Mouse (Mus musculus): ENCODE measurements around the gene Lrrc2.
A peak's percentile ranks its signal among the peaks of the same experiment; 100 is the strongest.

The Lrrc2 gene

DNA sequence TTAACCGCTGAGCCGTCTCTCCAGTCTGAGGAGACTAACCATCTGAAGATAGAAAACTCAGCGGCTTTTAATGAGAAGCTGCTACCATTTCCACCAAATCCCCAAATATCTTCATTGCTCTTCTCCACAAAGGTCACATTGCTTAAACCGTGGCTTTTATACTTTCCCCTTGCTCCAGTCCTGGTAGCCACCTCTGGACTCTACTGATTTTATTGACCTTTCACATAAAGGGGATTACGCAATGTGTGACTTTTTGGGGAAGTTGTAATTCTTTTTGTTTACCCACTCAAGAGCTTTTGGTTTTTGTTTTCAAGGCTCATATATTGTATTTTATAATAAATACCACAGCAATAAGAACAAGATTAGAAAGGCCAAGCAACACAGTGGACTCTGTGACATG, 34.2 kb downstream of the Lrrc2 start:
- DNase-seq (ENCODE audit: extremely low read depth, insufficient read length, low spot score): no peak

DNA sequence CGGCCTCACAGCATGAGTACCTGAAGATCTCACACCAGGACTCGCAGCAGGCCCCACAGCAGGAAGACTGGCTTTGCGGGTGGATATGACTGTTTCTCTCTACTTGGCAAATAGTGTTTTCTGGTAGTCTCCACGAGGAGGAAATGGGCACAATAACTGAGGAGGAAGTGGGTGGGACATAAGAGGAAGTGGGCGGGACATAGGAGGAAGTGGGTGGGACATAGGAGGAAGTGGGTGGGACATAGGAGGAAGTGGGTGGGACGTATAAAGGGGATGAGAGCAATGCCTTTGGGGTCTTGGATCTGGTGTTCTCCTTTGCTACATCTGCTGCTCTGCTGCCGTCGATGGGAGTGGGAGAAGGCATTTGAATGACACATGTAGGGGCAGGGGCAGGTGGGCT, 34.6 kb downstream of the Lrrc2 start:
- DNase-seq (ENCODE audit: extremely low read depth, insufficient read length, low spot score): no peak

DNA sequence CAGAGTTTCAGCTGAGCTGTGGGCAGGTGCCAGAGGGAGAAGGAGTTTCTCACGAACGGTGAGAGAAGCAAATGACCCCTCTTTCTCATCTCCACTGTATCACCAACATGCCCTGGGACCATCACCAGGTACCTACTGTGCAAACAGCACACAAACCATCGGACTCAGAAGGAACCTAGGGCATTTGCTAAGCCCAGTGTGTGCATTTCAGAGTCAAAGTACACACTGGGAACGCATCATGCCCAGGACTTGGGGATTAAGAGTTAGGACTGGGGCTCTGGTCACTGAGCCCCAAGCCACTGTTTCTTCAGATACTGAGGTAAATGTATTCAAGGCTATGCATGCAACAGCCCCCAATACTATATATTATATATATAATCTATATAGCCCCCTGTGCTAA, 36.0 kb downstream of the Lrrc2 start:
- no peak for DNase-seq (ENCODE audit: extremely low read depth, insufficient read length, low spot score)

DNA sequence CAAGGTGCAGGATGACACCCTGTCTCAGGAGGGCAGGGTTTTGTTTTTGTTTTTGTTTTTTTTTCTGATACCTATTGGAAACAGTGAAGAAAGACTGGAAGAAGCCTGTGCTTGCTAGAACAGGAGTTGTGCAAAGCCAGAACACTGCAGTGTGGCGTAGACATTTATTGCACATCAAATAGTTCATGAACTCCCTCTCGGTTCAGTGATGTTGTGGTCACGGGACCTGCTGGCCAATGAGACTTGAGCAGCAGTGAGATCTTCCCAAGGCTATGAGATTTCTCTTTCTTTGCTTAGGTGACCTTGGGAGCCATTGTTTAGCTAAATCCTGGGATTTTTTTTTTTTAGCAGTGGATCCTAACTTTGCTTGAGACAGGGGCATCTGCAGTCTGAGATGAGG, 36.7 kb downstream of the Lrrc2 start:
- DNase-seq (ENCODE audit: extremely low read depth, insufficient read length, low spot score): no peak

DNA sequence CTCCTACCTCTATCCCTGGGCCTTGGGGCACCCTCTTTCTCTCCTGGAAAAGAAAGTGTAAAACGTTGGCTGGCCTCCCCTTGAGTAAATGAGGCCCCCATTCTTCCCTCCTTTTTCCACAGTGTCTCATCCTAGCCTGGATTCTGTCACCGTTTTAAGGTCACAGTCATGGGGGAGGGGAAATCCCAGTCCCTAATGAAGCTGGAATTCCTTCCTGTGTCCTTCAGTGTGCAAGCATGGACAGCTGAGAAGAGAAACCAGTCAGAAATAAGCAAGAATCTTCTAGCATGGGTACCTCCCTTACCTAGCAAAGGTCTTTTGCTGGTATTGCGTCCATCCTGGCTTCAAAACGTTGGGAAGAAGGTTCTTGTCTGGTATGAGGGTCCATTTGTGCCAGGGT, 37.8 kb downstream of the Lrrc2 start:
- DNase-seq (ENCODE audit: extremely low read depth, insufficient read length, low spot score): no peak

DNA sequence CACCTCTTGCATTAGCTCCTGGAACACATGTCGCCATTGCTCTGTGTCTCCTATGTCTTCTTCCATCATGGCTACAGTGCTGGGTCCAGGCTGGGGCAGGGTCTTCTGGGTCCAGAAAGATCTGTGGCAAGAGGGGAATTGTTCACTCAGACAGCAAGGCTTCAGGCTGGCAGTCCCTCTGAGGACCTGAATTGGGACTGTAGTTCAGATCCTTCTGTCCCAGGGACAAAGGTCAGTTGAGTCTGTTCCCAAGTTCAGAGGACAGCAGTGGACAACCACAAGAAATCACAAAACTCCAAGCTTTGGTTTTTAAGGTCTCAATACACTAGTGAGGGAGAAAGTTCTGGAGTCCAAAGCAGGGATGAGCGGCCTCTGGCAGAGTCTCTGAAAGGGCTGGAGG, 38.2 kb downstream of the Lrrc2 start:
- DNase-seq (ENCODE audit: extremely low read depth, insufficient read length, low spot score): no peak

DNA sequence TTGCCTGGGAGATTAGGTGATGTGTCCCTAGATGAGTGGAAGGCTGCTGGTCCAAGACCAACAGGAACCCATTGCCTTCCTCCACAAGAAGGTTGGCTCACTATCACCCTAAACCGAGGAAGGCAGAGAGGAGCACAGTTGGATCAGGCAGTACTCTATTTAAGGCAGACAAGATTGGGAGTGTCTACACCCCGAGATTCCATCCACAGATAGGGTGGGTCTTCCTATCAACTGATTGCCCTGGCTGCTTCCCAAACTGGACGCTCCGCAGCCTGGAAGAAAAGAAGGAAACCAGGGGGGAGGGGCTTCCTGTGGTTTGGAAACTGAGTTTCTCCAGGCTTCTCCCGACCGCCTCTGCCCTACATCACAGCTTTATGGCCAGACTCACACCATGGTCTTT, 38.9 kb downstream of the Lrrc2 start, which contains the start of gene Rtp3:
Gene Rtp3, minus strand, starts transcription at position 380 of the 400 bp plus-strand sequence.
- no peak for DNase-seq (ENCODE audit: extremely low read depth, insufficient read length, low spot score)

DNA sequence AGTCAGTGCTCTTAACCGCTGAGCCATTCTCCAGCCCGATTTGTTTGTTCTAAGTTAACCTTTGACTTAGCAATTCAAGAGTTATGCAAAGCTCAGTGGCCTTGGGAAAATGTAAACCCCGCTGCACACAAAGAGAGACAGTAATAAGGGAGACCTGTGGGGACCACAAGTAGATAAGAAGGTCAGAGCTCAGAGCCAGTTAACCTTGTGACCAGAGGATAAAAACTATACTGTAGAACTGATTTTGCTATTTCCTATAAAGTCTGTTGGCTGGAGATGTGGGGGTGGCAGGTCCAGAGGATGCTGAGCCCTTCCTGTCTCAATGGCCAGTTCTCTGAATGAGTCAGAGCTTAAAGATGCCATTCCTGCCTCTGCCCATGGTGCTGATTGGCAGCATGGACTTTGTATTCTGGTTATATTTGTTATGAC, 42.0 kb downstream of the Lrrc2 start:
- DNase-seq (ENCODE audit: extremely low read depth, insufficient read length, low spot score): no peak

DNA sequence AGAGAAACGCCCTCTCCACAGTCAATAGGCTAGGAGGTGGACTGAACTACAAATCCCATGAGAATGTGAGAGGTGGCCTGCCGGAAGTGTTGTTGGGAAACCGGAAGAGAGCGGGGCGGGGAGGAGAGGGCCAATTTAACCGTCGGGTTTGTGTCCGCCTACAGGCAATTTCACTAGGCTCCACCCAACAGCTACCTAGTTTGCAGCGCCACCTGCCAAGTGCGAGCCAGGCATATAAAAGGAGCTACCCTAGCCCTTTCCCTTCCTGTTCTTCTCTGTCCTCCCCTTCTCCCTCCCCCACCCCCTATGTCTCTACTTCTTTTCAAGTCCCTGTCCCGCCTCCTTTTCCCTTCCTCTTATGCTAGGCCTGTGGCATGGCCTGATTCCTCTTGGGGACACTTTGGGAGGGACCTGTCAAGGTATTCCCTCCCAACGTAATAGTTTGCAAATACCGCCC, 43.4 kb downstream of the Lrrc2 start:
- DNase-seq (ENCODE audit: extremely low read depth, insufficient read length, low spot score): peak; percentile 74

DNA sequence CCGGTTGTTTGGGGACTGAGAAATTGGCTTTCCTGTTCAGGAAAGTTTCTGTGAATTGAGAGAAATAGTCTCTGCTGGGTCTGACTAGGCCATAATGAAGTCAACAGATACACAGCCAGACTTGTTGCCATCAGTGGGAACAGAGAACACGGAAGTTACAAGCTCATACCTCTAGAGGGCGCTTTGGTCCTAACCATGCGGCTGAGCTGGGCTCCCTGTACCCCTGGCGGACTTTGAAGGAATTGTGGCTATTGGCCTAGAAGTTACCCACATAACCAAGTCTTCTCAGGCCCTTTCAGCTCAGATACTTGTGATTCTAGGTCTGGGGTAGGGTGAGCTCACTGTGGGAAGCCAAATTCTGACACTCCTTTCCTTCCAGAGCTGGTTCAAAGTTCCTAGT, 45.9 kb downstream of the Lrrc2 start:
- DNase-seq (ENCODE audit: extremely low read depth, insufficient read length, low spot score): peak; percentile 46

DNA sequence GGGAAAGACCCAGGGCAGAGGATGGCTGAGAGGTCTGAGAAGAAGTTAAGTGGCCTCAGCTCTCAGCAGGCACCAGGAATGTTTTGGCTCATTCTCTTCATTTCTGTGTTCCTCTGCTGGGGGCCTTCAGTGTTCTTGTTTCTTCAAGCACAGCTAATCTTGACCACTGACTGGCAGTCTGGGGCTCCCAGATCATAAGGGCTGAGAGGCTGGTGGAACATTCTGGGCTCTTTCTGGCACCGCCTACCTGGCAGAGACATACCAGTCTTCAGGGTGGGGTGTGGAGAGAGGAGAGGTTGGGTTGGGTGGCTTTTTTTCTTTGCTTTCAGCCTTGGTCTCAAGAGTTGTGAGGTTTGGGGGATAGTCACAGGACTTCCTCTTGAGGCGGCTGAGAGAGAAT, 47.7 kb downstream of the Lrrc2 start:
- no peak for DNase-seq (ENCODE audit: extremely low read depth, insufficient read length, low spot score)

DNA sequence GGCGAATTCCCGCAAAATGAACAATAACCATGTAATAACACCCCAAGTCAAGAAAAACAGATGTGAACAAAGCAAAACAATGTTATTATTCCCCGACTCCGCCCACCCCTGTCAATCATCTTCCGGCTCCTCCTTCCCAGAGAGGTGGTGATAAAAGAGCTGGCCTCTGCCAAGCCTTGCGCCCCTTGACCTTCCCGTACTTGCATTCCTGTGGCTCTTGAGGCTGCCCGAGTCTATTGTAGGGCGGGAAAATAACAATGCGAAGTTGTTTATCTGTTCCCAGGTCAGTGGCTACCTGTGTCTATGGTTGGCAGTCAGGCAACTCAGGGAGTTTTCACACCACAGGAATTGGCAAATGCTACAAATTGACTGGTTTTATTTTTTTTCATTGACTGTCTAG, 48.5 kb downstream of the Lrrc2 start:
- DNase-seq (ENCODE audit: extremely low read depth, insufficient read length, low spot score): no peak

DNA sequence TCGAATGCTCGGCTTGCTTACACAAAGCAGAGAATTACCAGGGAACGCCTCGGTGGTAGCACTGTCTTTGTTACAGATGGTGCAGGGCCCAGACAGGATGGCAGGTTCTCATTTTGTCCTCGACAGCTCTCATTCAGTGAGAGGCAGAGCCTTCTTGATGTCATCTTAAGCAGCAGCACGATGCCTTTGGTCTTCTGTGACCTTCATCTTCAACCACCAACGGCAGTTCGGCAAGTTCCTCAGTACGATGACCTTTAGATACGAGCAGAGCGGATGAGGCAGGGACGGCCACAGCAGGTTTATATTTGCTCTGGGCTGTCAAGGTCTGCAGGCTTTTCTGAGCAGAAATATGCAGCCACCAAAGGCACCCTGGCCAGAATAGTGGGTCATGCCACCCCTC, 50.3 kb downstream of the Lrrc2 start:
- DNase-seq (ENCODE audit: extremely low read depth, insufficient read length, low spot score): no peak

DNA sequence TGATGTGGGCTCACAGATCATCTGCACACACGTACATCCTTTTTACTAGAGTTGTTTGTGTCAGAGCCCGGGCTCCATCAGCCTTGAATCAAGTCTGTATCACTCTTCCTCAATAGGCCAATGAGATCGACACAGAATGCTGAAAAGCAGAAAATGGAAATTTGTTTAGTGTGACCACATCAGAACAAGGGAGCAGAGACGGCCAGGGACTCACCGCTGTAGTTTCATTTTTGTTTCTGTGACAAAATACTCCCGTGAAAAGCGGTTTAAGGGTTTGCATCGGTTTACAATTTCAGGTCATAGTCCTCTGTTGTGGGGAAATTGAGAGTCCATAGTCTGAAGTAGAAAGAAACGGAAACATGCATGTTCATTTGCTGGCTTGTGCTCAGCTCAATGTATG, 51.9 kb downstream of the Lrrc2 start:
- DNase-seq (ENCODE audit: extremely low read depth, insufficient read length, low spot score): no peak

DNA sequence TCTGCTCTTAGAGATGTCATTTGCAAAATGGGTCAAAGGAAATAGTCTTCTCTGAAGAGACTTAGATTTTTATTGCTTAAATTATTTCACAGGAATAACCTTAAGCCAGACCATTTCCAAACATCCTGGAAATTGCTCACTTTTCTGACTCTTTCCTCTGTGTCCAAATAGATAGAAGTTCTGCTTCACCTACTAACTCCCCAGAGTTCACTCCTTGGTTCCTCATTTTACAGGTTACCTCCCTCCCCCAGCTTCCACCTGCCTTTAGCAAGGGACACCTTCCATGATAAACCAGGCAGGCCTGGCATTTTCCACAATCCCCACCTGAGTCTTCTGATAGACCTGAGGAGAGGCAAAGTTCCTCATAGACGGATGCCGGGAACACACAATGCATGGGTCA, 55.2 kb downstream of the Lrrc2 start:
- DNase-seq (ENCODE audit: extremely low read depth, insufficient read length, low spot score): no peak

DNA sequence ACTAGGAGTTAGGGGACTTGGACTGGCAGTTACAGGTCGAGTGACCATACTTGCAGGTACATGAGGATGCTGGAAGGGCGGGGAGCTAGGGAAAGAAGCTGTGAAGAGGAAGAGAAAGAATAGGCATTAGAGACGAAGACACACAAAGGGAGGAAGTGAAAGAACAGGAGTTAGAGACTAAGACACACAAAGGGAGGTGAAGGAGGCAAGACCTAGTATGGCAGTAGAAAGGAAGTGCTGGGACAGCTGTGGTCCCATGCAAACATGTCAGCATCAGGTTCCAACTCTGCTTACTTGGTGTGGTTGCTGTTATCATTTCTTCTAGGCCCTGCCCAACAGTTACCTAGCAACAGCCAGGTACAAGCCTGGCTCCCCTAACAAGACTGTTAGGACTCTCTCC, 58.4 kb downstream of the Lrrc2 start:
- DNase-seq (ENCODE audit: extremely low read depth, insufficient read length, low spot score): no peak

DNA sequence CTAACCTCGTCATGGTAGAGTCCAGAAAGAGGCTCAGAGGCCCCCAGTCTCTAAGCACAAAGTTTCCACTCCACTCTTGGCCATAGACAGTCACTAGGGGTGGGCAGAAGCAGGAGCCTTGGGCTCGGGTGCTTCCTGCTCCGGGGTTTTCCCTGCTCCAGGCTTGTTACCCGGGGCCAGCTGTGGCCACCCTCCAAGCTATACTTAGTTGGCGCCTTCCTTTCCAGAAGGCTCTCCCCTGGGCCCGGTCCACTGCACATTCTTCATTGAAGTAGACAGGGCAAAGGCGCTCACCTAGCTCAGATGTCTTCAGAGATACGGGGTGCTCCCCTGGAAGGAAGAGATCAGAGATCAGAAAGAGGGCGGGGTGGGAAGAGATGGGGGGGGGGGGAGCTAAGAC, 60.2 kb downstream of the Lrrc2 start:
- no peak for DNase-seq (ENCODE audit: extremely low read depth, insufficient read length, low spot score)

DNA sequence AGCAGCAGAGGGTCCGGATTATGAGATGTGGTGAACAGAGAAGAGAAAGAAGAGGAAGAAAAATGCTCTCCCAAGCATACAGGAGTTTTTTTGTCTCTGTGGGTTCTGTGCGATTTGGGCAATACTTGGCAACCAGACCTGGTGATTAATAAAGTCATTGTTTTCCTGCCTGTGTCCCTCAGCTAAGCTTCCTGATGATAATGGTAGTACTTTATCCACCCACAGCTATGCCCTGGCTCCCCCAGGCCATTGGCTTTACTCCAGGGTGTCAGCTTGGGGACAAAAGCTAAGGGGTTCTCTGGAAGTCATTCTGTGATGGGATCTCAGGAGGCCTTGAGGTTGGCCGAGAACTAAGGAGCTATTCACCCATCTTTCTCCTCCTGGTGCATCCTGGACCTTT, 60.7 kb downstream of the Lrrc2 start:
- no peak for DNase-seq (ENCODE audit: extremely low read depth, insufficient read length, low spot score)

DNA sequence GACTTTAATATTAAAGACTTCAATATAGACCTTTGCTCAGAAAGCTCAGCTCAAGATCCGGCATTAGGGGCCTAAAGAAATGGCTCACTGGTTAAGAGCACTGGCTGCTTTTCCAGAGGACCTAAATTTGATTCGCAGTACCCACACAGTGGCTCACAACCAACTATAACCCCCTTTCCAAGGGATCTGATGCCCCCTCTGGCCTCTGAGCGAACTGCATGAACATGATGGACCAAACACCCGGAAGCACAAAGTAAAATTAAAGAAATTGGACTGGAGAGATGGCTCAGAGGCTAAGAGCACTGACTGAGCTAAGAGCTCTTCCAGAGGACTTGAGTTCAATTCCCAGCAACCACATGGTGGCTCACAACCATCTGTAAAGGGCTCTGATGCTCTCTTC, 64.3 kb downstream of the Lrrc2 start:
- no peak for DNase-seq (ENCODE audit: extremely low read depth, insufficient read length, low spot score)

DNA sequence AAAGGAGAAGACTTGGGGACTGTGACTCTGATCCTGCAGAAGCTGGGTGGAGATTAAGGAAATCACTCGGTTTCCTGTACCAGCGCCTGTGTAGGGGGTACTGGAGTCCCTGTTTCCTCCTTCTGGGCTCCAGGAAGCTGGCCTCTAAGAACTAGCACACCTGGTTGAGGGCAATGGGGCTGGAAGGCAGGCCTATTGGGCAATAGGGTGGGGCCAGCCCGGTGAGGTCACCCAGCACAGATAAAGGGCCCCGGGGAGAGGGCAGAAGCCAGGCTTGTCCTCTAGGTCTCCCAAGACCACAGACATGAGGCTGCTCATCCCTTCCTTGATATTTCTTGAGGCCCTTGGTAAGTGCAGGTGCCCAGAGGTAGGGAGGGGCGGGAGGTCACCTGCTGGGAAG, 67.7 kb downstream of the Lrrc2 start, which contains the start of gene Ltf:
Gene Ltf, plus strand, starts transcription at position 250 of the 400 bp plus-strand sequence.
- DNase-seq (ENCODE audit: extremely low read depth, insufficient read length, low spot score): no peak

DNA sequence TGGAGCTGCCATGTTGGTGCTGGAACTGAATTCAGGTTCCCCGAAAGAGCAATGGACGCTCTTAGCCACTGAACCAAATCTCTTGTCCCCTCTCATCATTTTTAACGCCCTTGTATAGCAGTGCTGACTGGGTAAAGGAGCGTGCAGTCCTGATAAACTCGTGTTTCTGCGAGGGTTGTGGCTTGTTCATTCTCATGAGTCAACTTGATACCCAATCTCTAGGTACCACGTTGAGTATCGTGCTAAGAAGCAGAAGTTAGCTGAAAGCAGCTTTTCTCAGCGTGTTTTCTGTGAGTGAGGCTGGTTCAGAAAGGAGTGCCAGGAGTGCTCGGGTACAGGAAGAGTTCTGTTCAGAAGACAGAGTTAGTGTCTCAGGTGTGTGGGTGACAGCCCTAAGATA, 75.4 kb downstream of the Lrrc2 start:
- no peak for DNase-seq (ENCODE audit: extremely low read depth, insufficient read length, low spot score)

Measured in 3134 (cell line).